Mouse (Mus musculus): Measurements from ENCODE around the gene Cytl1.

The Cytl1 gene

DNA sequence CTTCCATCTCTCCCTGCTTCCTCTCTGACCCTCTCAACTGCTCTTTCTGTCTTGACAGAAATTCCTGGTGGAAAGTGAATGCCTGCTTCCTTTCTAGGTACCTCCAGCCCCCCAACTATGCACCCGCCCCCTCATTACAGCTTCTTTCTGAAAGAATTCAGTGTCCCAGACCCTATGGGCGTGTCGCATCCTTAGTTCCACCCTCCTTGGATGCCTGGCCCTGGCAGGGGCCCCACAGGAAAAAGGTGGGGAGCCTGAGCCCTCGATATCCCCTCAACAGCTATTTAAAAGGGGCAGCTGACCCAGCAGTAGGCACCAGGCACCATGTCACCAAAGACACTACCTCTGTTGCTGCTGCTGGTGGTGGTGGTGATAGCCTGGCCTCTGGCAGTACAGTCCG, at the start of gene Cytl1:
Cytl1 (plus strand) TSS at position 296 of the 400 bp plus-strand sequence.
- DNase-seq (ENCODE audit: extremely low read depth, low read depth, low spot score), result no peak

DNA sequence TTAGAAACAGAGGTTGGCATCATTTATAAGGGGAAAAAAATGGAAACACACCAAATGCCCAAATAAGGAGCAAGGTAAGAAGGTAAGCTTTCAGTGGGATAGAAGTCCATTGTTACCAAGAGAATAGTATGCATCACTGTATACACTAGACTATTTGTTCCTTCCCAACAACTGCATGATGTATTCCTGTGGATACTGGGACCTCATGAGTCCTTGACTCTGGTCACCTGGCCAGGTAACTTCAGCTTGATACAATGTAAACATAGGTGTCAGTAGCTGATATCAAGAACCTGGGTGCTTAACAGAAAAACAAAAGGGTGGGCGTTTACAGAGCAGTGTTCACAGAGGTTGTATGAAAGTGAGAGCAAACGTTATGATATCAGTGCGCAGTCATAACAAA, 42.6 kb upstream of the Cytl1 start:
- DNase-seq (ENCODE audit: extremely low read depth, low read depth, low spot score), result no peak

DNA sequence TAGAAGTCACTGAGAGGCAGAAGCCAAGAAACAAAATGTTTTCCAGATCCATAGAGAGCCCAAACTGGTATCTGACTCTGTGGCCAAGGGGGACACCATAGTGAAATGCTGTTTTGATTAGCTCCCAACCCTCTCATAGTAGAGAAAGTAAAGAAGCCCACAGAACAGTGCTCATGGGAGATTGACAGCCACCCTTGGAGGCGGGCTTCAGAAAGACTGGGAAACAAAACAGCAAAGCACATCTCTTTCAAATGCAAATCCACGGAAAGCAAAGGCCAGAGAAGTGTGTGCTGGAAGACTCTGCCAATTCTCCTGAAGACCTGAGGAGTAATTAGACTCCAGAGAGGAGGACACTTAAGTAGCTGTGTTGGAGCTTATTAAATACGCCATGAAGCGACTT, 39.5 kb upstream of the Cytl1 start:
- no peak for DNase-seq (ENCODE audit: extremely low read depth, low read depth, low spot score)

DNA sequence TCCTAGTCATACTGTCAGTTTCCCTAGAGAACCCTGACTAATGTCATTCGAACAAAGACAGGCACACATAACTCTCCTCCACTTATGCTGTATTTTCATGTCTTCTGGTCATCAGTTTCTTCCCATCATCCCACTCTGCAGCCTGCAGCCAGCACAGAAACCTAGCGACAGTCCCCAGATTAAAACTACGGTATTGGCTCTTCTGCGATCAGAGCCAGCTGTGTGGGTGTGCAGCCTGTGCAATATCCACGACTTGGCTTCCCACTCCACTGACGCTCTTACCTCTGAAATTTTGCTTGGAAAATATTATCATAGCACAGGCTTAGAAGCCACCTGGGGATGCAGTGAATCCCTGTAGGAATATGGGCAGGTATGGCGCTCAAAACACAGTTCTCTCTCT, 38.0 kb upstream of the Cytl1 start:
- no peak for DNase-seq (ENCODE audit: extremely low read depth, low read depth, low spot score)

DNA sequence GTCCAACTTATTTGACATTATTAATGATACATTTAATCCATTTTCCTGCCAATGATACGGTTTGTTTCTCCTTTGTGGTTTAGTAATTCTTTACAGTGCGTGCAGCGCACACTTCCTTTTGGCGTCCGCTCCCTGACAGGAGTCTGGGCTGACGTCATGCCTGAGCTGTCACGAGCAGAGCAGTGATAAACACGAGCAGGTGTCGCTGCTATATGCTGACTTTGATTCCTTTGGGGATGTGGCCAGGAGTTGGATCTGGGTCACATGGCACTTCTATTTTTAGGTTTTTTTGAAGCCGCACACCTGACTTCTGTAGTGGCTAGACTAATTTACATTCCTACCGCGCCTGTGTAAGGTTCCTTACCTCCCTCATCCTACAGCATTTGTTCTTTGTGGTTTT, 35.6 kb upstream of the Cytl1 start:
- no peak for DNase-seq (ENCODE audit: extremely low read depth, low read depth, low spot score)

DNA sequence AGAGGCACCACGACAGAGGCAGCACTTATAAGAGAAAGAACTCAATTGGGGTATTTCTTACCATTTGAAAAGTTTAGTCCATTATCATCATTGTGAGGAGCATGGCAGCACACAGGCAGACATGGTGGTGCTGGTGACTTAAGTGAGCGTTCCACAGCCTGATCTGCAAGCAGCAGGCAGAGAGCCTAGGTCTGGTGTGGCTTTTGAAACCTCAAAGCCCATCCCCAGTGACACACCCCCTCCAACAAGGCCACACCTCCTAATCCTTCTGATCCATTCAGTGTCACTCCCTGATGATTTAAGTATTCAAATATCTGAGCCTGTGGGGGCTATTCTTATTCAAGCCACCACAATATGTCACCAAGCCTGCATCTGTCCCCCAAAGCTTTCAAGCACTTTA, 30.4 kb upstream of the Cytl1 start:
- no peak for DNase-seq (ENCODE audit: extremely low read depth, low read depth, low spot score)

DNA sequence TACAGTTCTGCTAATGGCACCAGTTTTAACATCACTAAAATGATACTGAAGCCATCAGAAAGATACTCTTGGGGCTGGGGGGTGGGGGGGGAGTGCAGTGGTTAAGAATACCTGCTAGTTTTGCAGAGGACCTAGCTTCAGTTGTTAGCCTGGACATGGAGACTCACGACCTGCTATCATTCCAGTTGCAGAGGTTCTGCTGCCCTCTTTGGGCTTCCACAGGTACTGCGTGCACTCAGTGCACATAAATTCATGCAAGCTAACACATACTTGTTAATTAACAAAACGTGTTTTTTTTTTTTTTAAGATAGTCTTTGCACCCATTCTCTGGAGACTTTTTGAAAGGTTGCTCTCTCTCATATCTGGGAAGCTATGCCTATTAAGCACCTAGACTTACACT, 27.2 kb upstream of the Cytl1 start:
- DNase-seq (ENCODE audit: extremely low read depth, low read depth, low spot score), result no peak

DNA sequence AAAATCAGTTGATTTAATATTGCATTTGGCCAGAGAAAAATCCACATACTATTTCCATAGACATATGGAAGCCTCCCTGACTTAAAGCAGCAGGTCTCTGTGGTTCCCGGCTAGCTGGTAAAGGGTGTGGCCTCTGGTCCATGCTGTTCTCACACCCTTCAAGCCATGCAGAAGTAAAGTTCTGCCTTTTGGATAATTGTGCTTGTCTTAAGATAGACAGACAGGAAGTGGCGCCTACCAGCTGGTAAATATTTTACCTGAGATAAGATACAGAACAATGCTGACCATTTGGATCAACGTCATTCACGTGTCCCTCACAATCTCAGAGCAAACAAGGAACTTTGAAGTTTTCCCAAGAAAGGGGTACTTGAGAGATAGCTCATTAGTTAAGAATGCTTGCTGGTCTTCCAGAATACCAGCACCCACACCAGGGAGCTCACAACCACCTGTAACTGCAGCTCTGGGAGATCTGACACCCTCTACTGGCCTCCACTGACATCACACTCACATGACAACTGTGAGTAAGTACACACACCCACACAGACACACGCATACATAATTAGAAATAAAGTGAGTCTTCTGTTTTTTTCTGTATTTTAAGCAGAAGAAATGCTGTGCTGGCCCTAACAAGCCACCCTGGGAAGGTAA, 25.9 kb upstream of the Cytl1 start:
- DNase-seq (ENCODE audit: extremely low read depth, low read depth, low spot score), result no peak

DNA sequence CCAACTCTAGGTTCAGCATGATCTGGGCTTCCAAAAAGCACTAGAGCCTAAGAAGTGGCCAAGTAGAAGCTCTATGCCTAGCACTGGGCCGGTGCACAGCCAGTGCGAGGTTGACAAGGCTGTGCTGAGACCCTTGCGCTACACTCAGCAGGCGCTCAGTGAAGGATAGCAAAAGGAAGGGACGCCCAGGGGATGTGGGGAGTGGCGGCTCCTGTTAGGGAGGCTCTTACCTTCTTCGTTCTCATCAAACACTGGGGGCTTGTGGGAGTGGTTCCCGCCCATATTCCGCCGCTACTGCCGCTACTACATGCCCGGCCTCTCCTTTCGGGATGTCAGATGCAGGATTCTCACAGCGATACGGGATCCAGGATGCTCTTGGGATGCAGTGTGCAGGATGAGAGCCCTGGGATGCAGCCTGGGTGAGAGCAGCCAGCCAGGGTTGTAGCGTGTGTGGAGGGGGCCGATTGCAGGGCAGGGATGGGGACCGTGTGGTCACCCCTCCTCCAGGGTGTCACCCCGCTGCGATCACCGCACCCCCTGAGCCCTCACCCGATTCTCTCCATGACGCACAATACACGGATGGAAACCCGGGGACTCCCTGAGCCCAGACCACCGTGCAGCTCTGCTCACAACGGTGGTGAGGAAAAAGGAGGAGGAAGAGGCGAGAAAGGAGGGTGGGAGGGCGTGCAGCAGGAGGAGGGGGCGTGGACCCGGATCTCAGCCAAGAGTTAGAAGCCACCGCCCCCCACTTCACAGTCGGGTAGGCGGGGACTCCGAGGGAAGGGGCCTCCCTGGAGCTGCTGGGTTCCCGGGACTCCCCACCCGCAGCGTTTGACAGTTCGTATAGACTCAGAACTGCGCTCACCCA, 18.6 kb upstream of the Cytl1 start, which contains the start of gene Stk32b:
Stk32b (minus strand) TSS at position 667 of the 868 bp plus-strand sequence.
- no peak for DNase-seq (ENCODE audit: extremely low read depth, low read depth, low spot score)

DNA sequence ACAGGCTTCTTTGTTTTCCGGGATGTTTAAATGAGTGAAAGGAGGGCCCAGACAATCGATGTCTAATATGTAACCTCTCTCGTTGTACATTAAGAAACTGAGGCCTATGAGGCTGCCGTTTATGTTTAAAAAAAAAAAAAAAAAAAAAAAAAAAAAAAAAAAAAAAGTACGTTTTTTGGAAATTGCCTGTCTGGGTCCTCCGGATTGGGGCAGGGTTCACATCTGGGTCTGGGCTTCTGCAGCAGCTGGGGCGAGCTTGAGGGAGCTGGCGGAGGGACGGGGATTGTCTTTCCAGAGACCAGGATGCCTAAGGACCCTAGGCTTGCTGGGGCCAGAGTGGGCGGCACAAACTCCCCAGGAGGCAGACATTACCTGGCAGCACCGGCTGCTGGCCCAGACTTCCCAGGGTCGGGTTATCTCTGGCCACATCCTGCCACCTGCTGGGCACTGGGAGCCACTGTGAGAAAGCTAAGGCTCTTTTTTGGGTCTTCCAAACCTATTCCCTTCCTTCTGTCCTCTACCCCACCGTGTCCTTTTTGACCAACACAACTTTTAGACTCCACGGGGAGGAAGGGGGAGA, 17.8 kb upstream of the Cytl1 start:
- DNase-seq (ENCODE audit: extremely low read depth, low read depth, low spot score), result no peak

DNA sequence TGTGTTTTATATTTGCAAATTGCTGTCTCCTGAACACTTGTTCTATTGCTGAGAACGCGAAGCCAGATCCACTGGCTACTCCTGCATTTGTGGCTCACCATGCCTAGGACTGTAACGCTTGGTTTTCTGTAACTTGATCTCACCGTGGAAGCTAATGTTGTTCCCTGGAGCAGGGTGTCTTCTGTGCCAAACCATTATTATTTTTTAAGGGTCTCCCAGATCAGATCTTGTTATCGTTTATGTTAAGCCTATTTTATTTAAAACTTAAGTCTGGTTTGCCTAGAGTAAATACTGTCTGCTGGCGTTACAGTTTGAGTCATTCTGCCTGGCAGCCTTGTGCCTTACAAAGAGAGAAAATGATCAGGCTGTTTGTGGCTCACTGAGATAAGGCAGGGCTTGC, 14.6 kb upstream of the Cytl1 start:
- DNase-seq (ENCODE audit: extremely low read depth, low read depth, low spot score), result no peak

DNA sequence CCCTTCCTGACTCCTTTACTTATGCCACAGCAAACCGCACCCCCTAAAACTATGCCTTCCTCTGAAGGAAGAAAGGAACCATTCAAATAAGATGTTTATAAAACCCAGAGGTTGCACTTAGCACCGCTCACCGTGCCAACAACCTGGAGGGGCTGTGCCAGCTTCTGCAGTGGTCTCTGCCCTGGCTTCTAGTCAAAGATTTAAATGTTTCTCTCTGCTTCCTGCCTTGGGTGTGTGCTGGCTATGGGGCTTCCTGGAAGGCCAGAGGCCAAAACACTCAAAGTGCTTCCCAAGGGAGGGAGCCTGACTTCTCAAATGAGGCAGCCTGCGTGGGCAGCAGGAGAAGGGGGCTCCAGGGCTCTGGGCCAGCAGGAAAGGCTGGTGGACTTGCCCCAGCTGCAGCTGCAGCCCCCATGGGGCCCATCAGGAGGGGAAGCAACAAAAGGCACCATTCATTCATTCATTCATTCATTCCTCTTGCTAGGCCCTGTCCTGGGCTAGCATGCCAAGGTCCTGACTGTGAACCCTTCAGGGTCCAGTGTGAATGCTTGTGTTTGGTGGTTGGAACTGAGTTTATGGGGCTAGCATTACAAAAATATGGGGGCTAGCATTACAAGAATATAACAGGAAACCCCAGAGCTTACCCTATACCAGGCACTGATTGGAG, 10.0 kb upstream of the Cytl1 start:
- DNase-seq (ENCODE audit: extremely low read depth, low read depth, low spot score), result no peak

DNA sequence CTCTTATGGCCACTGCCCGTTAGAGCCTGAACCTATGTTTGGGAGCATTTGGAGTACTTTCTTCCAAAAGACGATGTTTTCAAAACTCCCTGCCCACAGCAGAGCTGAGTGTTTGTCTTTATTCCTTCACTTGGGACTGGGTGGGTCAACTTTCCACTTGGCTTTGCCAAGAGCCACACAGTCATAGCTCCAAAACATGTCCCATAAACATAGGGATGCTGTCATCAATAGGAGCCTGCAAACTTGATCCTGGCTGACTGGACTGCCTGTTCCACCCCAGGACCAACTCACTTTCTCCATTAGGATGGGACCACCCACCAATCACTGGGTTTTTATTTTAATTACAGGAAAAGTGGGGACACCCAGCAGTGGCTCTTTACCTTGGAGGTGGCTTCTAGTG, 4.5 kb upstream of the Cytl1 start:
- DNase-seq (ENCODE audit: extremely low read depth, low read depth, low spot score), result no peak

DNA sequence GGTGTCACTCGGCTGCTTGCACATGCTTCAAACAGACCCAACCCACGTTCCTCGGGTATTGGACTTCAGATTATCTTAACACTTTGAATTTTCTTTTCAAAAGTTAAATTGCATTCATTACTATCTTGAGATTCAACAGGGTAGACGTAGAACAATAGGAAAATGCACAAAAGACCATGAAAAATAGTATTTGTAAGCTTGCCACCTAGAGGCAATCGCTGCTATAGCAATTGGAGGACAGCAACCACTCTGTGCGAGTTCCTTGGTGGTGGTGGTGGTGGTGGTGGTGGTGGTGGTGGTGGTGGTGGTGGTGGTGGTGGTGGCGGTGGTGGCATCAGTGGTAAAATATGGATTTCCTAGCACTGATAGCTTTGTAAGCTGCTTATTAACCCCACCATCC, 894 bp downstream of the Cytl1 start:
- DNase-seq (ENCODE audit: extremely low read depth, low read depth, low spot score), result no peak

DNA sequence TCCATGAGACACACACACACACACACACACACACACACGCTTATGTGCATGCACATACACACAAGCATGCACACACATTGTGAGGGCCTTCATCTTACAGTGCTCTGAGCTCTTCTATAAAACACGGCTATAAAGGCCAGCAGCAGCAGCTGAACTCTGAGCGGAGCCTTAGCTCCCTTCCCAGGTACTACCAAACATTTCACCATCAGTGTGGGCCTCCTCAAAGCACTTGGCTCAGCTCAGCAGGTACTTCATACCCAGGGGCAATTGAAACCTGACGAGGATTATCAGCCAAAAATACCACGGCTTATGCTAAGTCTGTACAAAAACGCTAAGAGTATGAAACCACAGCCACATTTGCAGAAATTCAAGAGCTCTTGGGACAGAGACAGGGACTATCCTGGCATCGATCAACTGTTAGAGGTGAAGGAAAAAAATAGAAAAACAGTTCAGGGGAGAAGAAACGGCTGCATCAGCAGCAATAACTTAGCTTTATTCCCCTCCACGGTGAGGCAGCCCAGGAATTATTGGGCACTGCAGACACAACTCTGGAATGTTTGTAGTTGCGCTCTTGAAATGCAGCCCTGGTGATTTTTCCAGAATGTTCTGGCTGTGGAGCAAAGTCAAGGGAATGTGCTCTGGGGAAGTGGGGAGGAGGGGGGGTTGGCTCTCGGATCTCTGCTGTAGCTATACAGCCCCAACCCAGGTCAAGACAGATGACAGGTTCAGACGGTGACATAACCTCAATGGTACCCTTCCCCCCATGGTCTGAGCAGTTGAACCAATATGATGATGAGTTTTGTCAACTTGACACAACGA, 8.8 kb downstream of the Cytl1 start:
- DNase-seq (ENCODE audit: extremely low read depth, low read depth, low spot score), result no peak

DNA sequence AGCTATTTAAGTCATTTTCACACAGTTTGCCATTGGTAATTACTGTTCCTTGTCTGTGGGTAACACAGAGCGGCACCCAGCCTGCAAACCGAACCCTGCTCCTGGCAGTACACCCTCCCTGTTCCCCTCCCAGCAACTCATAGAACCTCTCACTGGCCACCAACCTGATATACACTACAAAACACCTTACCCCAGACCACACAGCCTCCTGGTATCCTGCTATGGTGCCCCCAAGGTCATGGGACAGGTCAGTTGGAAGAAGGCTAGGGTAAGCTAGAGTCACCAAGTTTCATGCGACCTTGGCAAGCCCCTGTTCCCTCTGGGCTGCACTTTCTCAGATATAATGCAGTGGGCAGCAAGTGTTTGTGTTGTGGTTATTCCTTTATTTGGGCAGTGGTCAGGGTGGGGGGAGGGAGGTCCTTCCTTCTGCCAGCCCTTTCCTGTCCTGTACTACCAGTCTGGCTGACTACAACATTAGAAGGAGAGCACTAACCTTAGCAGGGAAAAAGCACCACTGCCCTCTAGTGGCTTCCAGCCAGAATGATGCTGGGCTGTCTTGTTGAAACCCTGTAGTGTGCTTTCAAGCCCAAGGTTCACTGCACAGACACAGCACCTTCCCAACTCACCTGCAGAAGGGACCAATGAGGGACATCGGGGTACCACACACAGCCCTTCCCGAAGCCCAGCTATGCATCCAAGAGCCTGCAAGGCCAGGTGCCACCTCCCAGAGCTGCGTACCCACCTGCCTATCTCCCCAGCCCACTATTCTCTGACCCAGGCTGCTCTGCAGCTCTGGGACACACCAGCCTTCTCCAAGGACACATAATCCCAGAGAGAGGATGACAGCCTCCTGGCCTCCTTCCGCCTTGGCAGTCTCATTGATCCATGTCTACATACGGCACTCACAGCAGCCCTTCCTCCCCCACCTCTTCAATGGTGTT, 17.0 kb downstream of the Cytl1 start:
- no peak for DNase-seq (ENCODE audit: extremely low read depth, low read depth, low spot score)

DNA sequence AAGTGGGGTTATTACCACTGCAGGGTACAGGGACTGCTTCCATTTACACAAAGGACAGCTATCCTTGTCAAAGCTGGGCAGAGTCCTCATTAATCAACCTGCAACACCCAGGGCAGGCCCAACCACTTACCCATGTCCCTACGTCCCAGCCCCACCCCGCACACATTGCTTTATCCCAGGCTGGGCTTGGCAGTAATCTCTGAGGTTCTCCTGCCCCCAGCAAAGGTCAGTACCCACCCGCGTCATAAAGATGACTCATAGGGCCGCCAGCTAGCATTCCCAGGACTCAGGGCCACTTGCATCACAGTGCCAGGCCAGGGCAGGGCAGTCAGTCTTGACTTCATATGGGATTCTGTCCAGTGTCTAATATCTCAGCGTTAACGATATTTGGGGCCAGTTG, 18.0 kb downstream of the Cytl1 start:
- DNase-seq (ENCODE audit: extremely low read depth, low read depth, low spot score), result no peak

DNA sequence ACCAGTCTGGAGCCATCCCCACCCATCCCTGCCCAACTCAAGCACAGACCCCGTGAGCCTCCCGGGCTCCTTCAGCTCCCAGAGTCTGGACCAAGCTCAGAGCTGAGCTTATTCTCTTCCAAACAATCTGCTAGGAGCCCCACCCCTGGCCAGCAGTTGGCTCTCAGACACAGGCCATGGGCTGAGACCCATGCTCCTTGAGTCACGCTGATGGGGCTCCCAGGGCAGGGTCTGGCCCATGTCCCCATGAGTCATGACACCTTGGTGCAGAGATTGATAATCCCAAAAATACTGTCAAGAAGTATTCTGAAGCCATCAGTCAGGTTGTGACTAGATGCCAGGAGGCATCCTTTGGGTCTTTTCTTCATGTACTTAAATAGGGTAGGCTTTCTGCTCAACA, 26.7 kb downstream of the Cytl1 start:
- no peak for DNase-seq (ENCODE audit: extremely low read depth, low read depth, low spot score)

DNA sequence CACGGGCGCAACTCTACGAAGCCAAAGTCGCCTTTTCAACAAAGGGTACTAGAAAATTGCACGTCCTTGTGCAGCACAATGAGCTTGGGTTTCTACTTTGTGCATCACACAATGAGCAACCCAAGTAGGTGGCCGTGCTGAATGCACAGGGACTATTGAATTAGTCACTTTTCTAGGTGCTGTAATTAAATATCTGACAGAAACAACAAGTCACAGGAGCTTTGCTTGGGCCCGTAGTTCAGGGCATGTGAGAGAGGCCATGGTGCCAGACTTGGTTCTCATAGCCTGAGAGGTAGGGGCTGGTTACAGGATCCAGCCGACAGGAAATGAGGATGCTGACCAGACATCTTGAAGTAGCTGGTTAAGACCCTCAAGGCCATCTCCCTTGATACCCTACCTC, 30.5 kb downstream of the Cytl1 start:
- no peak for DNase-seq (ENCODE audit: extremely low read depth, low read depth, low spot score)

DNA sequence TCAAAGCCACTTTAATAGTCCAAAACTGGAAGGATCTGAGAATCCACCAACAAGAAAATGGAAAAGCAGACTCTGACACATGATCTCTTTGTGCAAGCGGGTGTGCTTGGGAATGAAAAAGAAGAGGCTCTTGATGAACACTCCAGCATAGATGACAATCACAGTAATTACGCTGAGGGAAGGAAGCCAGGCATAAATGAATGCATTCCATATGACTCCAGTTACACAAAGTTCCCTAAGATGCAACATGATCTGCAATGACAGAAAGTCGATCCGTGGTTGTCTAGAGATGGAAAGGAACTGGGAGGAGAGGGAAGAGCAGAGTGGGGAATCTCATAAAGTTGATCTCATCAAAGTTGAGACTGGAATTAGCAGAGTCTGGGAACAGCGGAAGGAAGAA, 31.9 kb downstream of the Cytl1 start:
- DNase-seq (ENCODE audit: extremely low read depth, low read depth, low spot score), result no peak
